Mouse (Mus musculus): ENCODE measurements at regions not wholly inside any gene's neighbourhood (a gene's known extent, or its start where the extent isn't known, plus 50 kb on each side); places are given as distances from the start of the nearest gene placed in this dataset.

DNA sequence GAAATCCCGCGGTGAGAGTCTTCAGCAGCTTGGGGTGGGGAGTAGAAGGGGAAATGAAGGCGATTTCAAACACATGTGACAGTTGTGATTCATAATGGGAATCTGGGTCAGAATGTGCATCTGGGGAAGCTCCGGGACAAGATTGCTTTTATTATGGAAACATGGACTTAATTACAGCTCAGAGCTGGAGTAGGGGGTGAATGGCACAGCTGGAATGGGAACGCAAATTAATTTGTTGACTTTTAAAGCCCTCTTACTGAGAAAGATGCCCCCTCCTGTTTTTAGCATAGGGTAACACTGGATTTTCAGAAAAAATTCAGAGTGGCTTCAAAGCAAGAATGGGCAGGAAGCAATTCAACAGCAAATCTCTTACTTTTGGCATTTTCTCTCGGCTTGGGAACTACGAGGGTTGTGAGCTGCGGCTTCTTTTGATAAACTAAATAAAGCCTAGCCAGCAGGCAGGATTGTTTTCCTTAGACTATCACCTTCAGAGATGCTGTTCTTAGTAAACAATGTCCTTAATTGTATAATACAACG is 501.0 kb downstream of the Nyap2 start:
- no peaks in the 10 kb centered on the region for H3K9me3 ChIP-seq (ENCODE audit: control insufficient read depth, low read length)
- no peak overlapping the region for H3K9ac ChIP-seq (ENCODE audit: low read depth, low read length, severe bottlenecking)
- no peaks in the 10 kb centered on the region for H3K36me3 ChIP-seq (ENCODE audit: control insufficient read depth, insufficient read depth, low read length)
- 23% methylated on average over 9 of the region's 9 CpGs for WGBS
- H3K4me3 ChIP-seq (replicated peaks; ENCODE audit: low read length), result no peak overlapping the region
- 0 out of 2 replicates have a peak overlapping the region, but pooled peaks have one; percentile 13 for H3K4me2 ChIP-seq (replicated peaks; ENCODE audit: low read depth, low read length, severe bottlenecking)
- no peak overlapping the region for H3K27ac ChIP-seq (replicated peaks; ENCODE audit: low read depth, low read length)
- no peaks in the 10 kb centered on the region for H3K27me3 ChIP-seq (ENCODE audit: control insufficient read depth, insufficient read depth, low read length)
- ATAC-seq (ENCODE audit: low FRiP score, low read depth) (no peak), DNase-seq (ENCODE audit: low spot score) (no peak)
- H3K4me1 ChIP-seq (ENCODE audit: control insufficient read depth, insufficient read depth, low read length), result 0 out of 2 replicates have a peak, but pooled peaks cover 3% of the 10 kb centered on the region
- no peak for TF ChIP-seq POLR2A (IDR thresholded peaks at IDR 0.05; ENCODE audit: borderline replicate concordance, extremely low read depth, insufficient read depth, insufficient read length)

DNA sequence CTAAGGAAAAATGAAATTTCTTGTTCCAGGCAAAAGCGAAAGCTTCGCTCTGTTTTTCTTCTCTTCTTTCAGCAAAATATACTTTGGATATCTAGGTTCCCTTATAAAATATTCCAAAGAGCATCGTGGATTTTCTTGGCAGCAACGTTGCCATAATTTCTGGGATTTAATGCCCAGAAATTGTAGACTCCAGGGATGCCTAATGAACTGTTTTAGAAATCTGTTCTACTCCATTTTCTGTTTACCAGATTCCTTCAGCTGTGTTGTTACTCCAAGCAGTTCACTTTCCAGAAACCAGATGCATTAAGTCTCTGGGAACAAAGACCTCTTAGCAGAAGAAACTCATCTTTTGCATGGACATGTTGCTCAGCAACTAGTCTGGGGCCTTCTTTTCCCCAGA is 504.5 kb downstream of the Nyap2 start:
- Histone ChIP-seq H3K36me3 (ENCODE audit: control insufficient read depth, insufficient read depth, low read length) (no peaks in the 10 kb centered on the region), H3K4me2 (replicated peaks; ENCODE audit: low read depth, low read length, severe bottlenecking) (no peak overlapping the region), H3K9me3 (ENCODE audit: control insufficient read depth, low read length) (no peaks in the 10 kb centered on the region), H3K27me3 (ENCODE audit: control insufficient read depth, insufficient read depth, low read length) (no peaks in the 10 kb centered on the region), H3K4me3 (replicated peaks; ENCODE audit: low read length) (no peak overlapping the region), H3K9ac (ENCODE audit: low read depth, low read length, severe bottlenecking) (no peak overlapping the region), H3K27ac (replicated peaks; ENCODE audit: low read depth, low read length) (no peak overlapping the region), H3K4me1 (ENCODE audit: control insufficient read depth, insufficient read depth, low read length) (0 out of 2 replicates have a peak, but pooled peaks cover 3% of the 10 kb centered on the region)
- no peak for TF ChIP-seq POLR2A (IDR thresholded peaks at IDR 0.05; ENCODE audit: borderline replicate concordance, extremely low read depth, insufficient read depth, insufficient read length)
- ATAC-seq (ENCODE audit: low FRiP score, low read depth) (peak; percentile 75), DNase-seq (ENCODE audit: low spot score) (peak; percentile 64)
- WGBS, result 47% methylated on average over 4 of the region's 4 CpGs

DNA sequence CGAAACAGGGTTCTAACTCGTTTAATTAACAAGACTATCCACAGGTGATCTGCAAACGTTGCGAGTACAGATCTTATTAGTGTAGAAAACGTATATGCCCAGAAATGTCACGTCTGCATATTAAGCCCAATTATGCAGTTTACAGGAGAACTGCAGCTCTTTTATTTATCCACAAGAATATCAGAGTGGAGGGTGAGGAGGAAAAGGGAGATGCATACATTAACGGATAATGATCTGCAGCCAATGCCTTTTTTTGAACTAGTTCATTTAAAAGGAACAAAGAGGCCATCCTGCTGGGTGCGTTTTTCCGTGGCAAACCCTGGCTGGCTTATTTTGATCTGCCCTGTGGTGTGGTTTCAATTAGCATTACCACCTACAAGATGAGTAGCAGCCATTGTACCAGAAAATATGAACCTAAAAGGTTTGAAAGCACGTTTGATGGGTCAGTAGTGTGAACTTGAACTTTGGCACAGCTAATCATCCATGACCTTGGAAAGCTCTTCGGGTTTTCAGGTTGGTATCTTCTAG is 511.1 kb downstream of the Nyap2 start:
- H3K9ac ChIP-seq (ENCODE audit: low read depth, low read length, severe bottlenecking), result no peak overlapping the region
- no peak for DNase-seq (ENCODE audit: low spot score)
- H3K4me3 ChIP-seq (replicated peaks; ENCODE audit: low read length), result no peak overlapping the region
- no peaks in the 10 kb centered on the region for H3K4me1 ChIP-seq (ENCODE audit: control insufficient read depth, insufficient read depth, low read length)
- TF ChIP-seq POLR2A (IDR thresholded peaks at IDR 0.05; ENCODE audit: borderline replicate concordance, extremely low read depth, insufficient read depth, insufficient read length), result no peak
- no peak overlapping the region for H3K4me2 ChIP-seq (replicated peaks; ENCODE audit: low read depth, low read length, severe bottlenecking)
- WGBS, result 31% methylated on average over 11 of the region's 11 CpGs
- H3K27me3 ChIP-seq (ENCODE audit: control insufficient read depth, insufficient read depth, low read length), result no peaks in the 10 kb centered on the region
- ATAC-seq (ENCODE audit: low FRiP score, low read depth), result no peak
- no peaks in the 10 kb centered on the region for H3K36me3 ChIP-seq (ENCODE audit: control insufficient read depth, insufficient read depth, low read length)
- H3K9me3 ChIP-seq (ENCODE audit: control insufficient read depth, low read length), result no peaks in the 10 kb centered on the region
- no peak overlapping the region for H3K27ac ChIP-seq (replicated peaks; ENCODE audit: low read depth, low read length)

DNA sequence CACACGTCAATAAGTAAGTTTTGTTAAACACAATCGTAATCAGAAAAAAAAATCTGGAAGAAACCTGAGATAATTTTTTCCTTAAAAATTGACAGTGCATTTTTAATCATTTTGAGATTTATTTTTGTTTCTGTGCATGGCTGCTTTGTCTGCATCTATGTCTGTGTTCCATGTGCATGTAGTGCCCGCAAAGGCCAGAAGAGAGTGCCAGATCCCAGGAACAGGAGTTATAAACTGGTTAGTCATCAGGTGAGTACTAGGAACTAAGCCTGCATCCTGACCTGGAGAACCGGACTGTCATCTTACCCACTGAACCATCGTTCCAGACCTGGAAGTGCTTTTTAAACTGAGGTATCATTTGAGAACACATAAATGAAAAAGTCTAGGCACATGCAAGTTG is 514.9 kb downstream of the Nyap2 start:
- no peaks in the 10 kb centered on the region for H3K27me3 ChIP-seq (ENCODE audit: control insufficient read depth, insufficient read depth, low read length)
- H3K36me3 ChIP-seq (ENCODE audit: control insufficient read depth, insufficient read depth, low read length), result no peaks in the 10 kb centered on the region
- no peaks in the 10 kb centered on the region for H3K9me3 ChIP-seq (ENCODE audit: control insufficient read depth, low read length)
- H3K9ac ChIP-seq (ENCODE audit: low read depth, low read length, severe bottlenecking), result no peak overlapping the region
- H3K27ac ChIP-seq (replicated peaks; ENCODE audit: low read depth, low read length), result no peak overlapping the region
- H3K4me3 ChIP-seq (replicated peaks; ENCODE audit: low read length), result no peak overlapping the region
- no peak for TF ChIP-seq POLR2A (IDR thresholded peaks at IDR 0.05; ENCODE audit: borderline replicate concordance, extremely low read depth, insufficient read depth, insufficient read length)
- H3K4me1 ChIP-seq (ENCODE audit: control insufficient read depth, insufficient read depth, low read length), result peaks cover 5% of the 10 kb centered on the region
- H3K4me2 ChIP-seq (replicated peaks; ENCODE audit: low read depth, low read length, severe bottlenecking), result no peak overlapping the region
- WGBS, result 94% methylated on average over 5 of the region's 5 CpGs
- ATAC-seq (ENCODE audit: low FRiP score, low read depth) (no peak), DNase-seq (ENCODE audit: low spot score) (no peak)

DNA sequence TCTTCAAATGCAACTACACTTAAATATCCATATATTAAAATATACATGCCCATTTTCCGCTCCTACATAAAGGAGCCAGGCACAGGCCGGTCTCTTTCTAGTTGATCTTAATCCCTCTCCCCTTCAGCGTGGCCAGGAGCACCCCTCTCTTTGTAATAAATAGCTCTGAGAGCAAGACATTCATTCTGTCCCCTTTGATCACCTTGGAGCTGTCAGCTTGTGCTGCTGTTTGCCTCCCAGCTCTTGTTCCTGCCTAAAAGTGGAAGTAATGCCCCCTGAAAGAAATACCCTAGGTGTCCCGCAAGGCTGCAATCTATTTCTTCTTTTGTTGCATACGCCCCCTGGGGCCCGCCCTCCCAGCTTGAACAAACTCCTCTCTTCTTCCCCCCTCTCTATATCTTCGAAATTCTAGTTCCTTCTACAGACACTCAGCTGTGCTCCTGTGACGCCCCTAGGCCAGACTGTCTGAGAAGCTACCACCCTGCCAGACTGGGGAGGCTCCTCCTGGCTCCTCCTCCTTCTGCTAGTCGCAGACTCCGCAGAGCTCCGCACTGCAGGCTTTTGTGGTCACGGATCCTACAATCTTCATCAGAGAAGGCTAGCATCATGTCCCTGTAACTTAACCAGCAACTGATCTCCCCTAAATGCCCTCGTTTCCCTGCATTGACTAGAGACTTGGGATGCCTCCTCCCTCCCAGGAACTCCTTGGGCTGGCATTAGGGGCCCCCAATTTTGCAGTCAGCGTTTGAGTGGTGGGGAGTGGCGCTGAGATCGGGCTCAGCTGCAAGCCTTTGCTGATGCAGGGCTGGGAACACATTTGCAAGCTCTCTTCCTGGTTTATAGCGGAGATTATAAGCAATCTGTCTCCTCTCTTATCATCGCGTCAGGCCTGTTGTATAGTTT is 516.8 kb downstream of the Nyap2 start:
- ATAC-seq (ENCODE audit: low FRiP score, low read depth), result peak; percentile 91
- no peaks in the 10 kb centered on the region for H3K27me3 ChIP-seq (ENCODE audit: control insufficient read depth, insufficient read depth, low read length)
- no peaks in the 10 kb centered on the region for H3K9me3 ChIP-seq (ENCODE audit: control insufficient read depth, low read length)
- H3K36me3 ChIP-seq (ENCODE audit: control insufficient read depth, insufficient read depth, low read length), result no peaks in the 10 kb centered on the region
- WGBS, result 7% methylated on average over 19 of the region's 19 CpGs
- peak overlapping the region; percentile 48 for H3K9ac ChIP-seq (ENCODE audit: low read depth, low read length, severe bottlenecking)
- TF ChIP-seq POLR2A (IDR thresholded peaks at IDR 0.05; ENCODE audit: borderline replicate concordance, extremely low read depth, insufficient read depth, insufficient read length), result peak; percentile 64; the same call in 1 of the 2 replicates
- peaks cover 5% of the 10 kb centered on the region for H3K4me1 ChIP-seq (ENCODE audit: control insufficient read depth, insufficient read depth, low read length)
- peak; percentile 73 for DNase-seq (ENCODE audit: low spot score)
- peak overlapping the region; percentile 36 for H3K4me3 ChIP-seq (replicated peaks; ENCODE audit: low read length)
- peak overlapping the region; percentile 47 for H3K4me2 ChIP-seq (replicated peaks; ENCODE audit: low read depth, low read length, severe bottlenecking)
- H3K27ac ChIP-seq (replicated peaks; ENCODE audit: low read depth, low read length), result peak overlapping the region; percentile 53

Measured in limb, embryonic 14.5 days (tissue).